Mouse (Mus musculus) embryo, embryonic 9.5 days (tissue): ENCODE data around the gene Tifa.

Source experiments
- DNase-seq: peaks from one replicate; pipeline ENCODE4 v3.0.0-alpha.2; 2017; ENCODE audit errors: extremely low spot score

Tifa gene

GRCm38 (mm10) chr3:127863571-127863970 lies 74.0 kb downstream of the Tifa start:
- no peak for DNase-seq

DNA sequence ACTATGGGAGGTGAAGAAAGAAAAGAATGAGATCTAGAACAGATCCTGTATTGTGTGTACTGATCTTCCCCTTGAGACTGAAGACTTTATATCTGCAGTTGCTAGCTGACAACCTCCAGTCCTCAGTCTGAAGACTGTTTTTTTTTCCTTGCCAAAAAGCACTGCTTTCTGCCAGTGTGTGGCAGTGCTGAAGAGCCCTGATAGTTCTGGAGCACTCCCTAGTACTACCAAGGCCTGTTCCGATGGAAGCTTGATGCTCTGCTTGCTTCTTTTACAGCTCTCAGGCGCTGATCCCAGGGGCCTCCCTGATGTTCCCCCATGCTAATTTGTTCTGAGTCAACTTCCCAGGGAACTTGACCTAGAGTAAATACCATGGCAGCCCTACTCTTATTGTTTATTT lies 74.6 kb downstream of the Tifa start:
- no peak for DNase-seq

GRCm38 (mm10) chr3:127868046-127868758 lies 78.6 kb downstream of the Tifa start:
- no peak for DNase-seq

GRCm38 (mm10) chr3:127868880-127869279 lies 79.3 kb downstream of the Tifa start:
- no peak for DNase-seq

GRCm38 (mm10) chr3:127871575-127871974 lies 82.0 kb downstream of the Tifa start:
- DNase-seq: no peak

- DNase-seq: peak; percentile 54
Observed at GRCm38 (mm10) chr3:127874254-127874883, 84.8 kb downstream of the Tifa start.

DNA sequence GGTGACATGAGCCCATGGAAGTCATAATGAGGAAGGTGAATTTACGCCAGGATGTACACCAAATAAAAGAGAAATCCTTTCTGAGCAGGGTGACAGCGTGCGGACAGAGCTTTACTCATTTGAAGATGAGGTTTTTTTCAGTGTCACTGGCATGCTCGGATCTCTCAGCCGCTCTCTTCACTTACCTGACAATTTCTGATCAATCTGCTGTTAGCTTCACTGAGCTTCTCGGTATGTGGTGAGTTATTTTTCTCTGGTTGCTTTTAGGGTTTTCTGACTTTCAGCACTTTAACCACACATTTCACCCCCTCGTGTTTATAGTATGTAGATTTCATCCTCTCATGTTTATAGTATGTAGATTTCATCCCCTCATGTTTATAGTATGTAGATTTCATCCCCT lies 85.5 kb downstream of the Tifa start:
- no peak for DNase-seq

GRCm38 (mm10) chr3:127875509-127875908 lies 85.9 kb downstream of the Tifa start:
- no peak for DNase-seq

GRCm38 (mm10) chr3:127879968-127880367 lies 90.4 kb downstream of the Tifa start:
- no peak for DNase-seq

- DNase-seq: no peak
Observed at GRCm38 (mm10) chr3:127881684-127882083, 92.1 kb downstream of the Tifa start.
